Mouse (Mus musculus) spleen, adult 18-20 months (tissue): Measurements from ENCODE around the gene Tuba8.

Experiments
- DNase-seq, 2 experiments: peaks; one replicate each; pipeline ENCODE4 v3.0.0; 2022; ENCODE audit warnings: mixed read lengths in 2 of 2

The Tuba8 gene

GRCm38 (mm10) chr6:121197807-121198365 is 12.6 kb upstream of the Tuba8 start:
- no peak for DNase-seq

DNA sequence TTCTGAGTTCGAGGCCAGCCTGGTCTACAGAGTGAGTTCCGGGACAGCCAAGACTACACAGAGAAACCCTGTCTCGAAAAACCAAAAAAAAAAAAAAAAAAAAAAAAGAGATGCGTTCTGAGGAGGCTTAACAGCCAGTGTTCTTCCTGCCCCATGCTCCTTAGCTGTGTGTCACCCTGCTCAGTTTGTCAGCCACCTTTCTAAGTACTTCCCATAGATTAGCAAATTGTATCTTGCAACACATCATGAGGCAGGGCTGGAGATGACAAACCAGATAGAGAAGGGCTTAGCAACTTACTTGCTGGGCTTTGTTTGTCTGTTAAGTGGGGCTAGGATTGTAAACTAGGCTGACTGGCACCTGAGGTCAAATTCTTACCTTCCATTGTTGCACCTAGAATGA is 10.0 kb upstream of the Tuba8 start:
- no peak for DNase-seq

GRCm38 (mm10) chr6:121202026-121202425 is 8.5 kb upstream of the Tuba8 start:
- DNase-seq, result no peak

DNA sequence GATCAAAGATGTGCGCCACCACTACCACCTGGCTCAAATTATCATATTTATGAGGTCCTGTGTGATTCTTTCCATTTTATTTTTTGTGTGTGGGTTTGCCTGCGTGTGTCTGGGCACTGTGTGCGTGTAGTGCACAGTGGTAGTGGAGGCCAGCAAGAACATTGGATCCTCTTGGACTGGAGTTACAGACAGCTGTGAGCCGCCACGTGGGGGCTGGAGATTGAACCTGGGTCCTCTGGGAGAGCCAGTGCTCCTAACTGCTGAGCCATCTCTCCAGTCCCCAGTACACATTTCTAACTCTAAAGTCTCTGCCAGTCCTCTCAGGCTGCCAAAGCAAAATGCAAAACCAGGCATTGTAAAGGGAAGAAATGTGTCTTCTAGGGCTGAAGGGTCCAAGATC is 4.0 kb upstream of the Tuba8 start:
- no peak for DNase-seq

DNA sequence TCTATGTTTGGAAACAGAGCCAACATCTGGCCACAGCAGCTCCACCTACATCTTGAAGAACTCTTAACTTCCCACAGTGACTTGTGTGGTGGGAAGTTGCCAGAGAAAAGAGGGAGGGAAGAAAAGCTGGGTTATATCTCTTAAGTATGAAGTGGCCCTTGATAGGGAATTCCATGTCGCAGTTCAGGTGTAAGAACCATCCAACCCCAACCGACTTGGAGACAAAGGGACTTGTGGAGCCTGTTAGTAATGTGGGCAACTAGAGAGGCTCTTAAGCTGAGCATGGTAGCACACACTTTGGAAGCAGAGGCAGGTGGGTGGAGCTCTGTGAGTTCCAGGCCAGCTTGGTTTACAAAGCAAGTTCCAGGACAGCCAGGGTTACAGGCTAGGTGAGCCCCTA is 912 bp upstream of the Tuba8 start:
- no peak for DNase-seq

GRCm38 (mm10) chr6:121210926-121211289 is 412 bp downstream of the Tuba8 start:
- no peak for DNase-seq

- no peak for DNase-seq
Measured at GRCm38 (mm10) chr6:121211743-121212142, 1.2 kb downstream of the Tuba8 start.

GRCm38 (mm10) chr6:121212988-121213387 is 2.5 kb downstream of the Tuba8 start:
- no peak for DNase-seq

DNA sequence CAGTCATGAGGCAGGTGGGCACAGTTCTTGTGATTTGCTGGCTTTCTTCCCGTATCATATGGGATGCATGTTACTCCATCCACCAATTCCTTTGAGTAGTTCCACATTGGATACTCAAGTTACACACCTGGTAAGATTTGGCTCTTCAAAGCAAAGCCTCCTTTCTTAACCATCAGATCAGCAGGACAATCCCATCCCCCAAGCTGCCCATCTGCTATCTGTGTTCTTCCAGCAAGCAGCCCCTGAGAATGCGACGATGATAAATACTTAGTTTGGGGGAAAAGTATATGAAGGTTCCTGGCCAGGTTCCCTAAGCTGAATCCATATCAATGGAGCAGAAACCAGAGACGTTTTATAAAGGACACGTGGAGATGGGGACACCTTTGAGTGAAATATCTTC is 3.7 kb downstream of the Tuba8 start:
- no peak for DNase-seq

DNA sequence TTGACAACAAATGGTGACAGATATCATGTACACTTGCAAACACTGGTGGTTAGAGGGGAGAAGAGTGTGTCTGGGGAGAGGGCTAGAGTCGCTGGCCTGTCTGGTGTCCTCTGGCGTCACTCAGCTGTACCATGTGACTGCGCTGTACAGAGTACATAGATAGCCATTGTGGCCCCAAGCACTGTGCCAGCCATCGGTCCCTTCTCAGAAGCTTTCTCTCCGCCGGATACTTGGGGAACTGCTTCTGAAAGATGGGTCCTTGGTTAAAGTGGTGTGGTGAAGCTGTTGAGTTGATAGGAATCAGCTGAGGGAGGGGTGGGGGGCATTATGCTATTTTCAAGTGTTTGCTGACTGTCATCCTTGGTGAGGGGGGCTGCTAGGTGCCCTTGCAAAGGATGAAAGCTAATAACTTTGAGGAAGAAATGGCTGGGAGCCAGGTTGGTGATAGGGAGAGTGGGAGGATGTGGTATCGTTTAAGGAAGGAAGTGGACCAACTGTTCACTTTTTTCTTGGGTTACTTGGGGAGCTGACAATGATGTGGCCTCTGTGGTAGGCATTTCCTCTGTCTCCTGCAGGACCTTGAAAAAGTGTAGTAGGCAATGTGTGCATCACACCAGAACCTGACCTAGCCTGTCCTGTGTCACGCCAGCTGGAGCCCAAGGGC is 4.3 kb downstream of the Tuba8 start:
- no peak for DNase-seq

- DNase-seq, result no peak
Measured at GRCm38 (mm10) chr6:121215336-121215735, 4.8 kb downstream of the Tuba8 start.

DNA sequence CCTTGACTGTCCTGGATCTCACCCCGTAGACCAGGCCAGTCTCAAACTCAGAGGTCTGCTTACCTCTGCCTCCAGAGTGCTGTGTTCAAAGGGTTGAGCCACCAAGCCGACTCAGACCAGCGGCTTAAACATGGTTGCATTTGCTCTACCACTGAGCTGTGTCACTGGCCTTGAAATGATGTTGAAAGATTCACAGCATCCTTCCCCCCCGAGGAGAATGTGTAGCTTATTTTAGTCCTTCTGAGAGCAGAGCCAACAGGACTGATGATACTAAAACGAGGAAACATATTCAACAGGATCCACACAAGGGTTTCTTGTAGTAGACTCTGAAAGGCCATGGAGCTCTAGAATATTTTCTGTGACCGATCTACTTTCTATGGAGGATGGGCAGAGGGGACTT is 5.4 kb downstream of the Tuba8 start:
- no peak for DNase-seq

DNA sequence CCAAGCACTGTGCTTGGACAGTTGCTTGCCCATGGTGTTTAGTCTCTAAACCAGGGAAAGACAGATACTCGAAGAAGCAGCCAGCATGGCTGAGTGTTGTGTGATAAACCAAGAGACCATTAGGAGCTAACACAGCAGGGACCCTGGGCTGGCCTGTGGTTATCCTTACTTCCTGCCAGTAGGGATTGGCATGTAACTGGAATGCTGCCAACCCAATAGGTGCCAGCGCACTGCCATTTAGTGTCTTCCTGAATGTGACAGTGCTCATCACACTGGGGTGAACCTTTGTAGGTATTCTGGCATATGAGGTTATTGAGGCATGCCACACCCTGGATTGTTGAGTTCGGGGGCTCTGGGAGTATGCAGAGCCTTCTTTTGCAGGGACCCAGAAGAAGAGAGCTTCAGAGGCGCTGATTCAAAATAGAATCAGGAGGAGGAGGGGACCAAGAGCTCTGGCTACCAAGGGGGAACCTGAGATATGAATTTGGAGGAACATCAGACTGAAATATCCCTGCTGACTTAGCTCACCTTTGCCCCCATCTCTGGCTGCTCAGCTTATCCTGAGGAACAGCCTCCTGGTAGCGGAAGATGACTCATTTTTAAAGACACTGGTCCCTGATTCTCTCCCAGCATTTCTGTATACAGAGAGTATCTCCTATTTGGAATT is 6.2 kb downstream of the Tuba8 start:
- DNase-seq, result no peak

GRCm38 (mm10) chr6:121218002-121218401 is 7.5 kb downstream of the Tuba8 start:
- no peak for DNase-seq

DNA sequence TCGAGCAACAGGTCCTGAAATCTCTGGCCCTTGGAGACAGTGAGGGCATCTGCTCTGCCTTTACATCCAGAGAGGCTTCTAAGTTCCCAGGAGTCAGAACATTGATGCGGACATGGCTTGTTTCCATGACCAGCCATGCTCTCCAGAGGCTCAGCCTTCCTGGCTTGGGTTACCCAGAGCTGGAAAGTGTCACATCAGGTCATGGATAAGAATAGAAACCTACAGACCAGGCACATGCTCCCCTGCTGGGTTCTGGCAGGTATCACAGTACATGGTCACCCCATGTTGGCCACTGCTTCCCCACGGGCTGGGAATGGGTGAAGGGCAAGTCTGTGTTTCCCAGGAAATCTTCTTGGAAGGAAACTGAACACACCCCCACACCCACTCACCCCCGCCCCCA is 8.9 kb downstream of the Tuba8 start:
- no peak for DNase-seq

GRCm38 (mm10) chr6:121220181-121220580 is 9.7 kb downstream of the Tuba8 start:
- no peak for DNase-seq

DNA sequence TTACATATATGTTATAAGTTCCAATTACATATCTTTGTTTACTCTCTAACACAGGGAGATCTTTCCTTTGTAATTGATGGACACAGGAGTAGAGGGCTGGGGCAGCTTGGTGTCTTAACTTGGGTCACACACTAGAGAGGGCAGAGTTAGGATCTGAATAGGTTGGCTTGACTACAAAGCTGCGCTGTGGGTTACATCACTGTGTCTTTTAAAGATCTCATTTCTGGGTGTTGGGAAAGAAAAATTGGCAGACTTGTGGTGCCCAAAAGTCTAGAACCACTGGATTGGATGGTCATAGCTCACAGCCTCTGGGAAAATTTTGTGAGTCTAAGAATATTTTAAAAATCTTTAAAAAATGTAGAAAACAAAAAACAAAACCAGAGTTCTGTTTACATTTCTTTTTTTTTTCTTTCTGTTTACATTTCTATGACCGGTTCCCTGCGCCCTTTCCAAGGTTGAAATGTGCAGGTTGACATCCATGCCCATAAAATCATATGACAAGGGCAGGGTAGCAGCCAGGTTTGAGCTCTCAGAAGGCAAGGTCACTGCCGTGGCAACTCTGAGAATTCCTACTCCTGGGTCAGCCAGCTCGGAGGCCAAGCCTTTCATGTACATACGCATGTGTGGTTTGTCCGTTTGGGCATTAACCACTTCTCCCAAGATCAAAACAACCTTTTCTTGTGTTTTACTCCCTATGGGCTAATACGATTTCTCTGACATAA is 11.5 kb downstream of the Tuba8 start:
- no peak for DNase-seq

DNA sequence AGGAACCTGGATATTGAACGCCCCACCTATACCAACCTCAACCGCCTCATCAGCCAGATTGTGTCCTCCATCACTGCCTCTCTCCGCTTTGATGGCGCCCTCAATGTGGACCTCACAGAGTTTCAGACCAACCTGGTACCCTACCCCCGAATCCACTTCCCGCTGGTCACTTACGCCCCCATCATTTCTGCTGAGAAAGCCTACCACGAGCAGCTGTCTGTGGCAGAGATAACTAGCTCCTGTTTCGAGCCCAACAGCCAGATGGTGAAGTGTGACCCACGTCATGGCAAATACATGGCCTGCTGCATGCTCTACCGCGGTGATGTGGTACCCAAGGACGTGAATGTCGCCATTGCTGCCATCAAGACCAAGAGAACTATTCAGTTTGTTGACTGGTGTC is 12.5 kb downstream of the Tuba8 start:
- DNase-seq, result no peak

DNA sequence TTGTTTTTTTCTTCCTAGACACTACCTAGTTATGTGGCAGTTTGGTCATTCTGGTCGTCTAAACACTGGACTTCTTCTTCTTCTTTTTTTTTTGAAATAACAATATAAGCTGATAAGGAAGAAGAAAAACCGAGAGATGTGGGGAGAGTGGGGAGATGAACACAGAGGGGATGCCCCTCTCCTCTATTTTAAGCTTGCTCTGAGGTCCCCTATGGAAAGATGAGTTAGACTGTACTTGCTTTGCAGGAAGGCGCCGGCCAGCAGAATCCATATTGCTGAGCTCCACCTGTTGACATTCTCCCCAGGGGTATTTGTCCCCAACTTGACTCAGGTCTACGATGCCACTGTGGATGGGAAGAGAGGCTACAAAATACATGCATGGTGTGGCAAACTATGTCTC is 13.6 kb downstream of the Tuba8 start:
- DNase-seq, result no peak

DNA sequence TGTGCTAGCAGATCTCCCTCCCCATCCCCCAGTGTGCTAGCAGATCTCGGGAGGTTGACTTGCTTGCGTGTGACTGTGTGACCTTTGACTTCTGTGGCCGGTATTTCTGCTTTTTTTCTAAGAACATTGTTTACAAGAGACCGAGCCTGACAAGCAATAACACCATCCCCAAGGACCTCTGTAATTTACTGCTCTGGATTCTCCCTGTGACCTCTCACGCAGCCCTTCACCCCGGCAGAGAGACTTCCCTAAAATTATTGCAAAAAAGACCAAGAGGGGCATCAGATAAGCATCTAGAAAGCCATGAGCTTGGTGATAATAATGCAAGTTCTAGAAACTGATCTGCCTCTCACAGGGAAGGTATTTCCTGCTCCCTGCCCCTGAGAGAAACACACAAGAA is 14.5 kb downstream of the Tuba8 start:
- DNase-seq, result no peak

DNA sequence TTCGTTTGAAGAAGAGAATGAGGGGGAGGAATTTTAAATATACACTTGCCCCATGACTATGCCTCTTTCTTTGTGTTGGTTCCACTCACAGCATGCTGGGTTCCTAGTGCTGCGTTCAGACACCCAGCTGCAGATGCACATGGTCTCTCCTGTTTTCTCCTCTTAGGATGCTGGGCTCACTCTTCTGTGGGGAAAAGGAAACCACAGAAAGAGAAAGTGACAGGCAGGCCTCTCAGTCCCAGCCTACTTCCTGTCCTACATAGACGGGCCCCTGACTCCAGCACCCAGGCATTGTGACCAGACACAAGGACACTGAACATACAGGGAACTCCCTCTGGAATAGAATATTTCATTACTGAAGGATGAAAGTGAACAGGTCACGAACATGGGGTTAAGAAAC is 15.5 kb downstream of the Tuba8 start:
- DNase-seq, result no peak

DNA sequence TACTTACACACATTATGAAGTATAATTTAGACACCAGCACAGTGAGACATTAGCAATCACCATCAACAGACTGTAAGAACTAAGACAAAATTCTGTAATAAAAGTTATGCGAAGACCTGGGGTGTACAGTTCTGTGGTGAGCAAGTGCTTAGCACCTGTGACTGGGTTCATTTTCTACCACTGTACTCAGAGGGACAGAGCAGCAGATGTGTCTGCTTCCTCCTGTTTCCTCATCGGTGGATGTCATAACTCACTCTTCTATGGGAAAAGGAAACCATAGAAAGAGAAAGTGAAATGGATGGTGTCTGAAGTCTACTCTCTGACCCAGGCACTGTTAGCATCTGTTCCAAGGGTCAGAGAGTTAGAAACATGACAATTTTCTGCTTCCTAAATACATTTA is 16.2 kb downstream of the Tuba8 start:
- no peak for DNase-seq

DNA sequence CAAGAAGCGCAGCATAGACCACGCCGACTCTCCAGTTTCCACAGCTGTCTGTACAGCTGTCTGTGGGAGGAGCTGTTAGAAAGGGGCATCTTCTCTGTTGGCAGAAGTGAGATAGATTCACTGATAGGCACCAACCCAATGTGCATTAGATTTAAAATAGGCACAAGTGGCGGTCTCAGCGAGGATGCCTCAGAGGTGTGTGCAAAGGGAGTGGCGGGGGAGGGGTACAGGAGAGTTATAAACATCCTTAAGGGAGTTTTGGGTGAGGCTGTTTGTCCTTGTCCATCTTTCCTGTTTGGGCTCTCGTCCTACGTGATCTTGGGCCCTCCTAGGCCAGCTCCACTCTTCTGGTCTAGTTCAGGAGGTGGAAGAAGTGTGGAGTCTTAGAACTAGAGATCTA is 17.9 kb downstream of the Tuba8 start:
- no peak for DNase-seq

- no peak for DNase-seq
Measured at GRCm38 (mm10) chr6:121232652-121233051, 22.2 kb downstream of the Tuba8 start.
